Mouse (Mus musculus): Measurements from ENCODE around the gene Brap. TPM values are rescaled to one million over a fixed set of nuclear protein-coding genes. Genes with fewer than 3 reads are reported as not detected.
"Not testable (repeated sequence)": the region's sequence is repeated elsewhere in the genome, so short reads cannot be mapped to it uniquely, and the experiment has no call there.

Brap gene
- 31.9 and 34.4 TPM in 2 replicates for polyA plus RNA-seq (2011; ENCODE audit: insufficient read depth, insufficient read length, low read depth, missing spikeins)

DNA sequence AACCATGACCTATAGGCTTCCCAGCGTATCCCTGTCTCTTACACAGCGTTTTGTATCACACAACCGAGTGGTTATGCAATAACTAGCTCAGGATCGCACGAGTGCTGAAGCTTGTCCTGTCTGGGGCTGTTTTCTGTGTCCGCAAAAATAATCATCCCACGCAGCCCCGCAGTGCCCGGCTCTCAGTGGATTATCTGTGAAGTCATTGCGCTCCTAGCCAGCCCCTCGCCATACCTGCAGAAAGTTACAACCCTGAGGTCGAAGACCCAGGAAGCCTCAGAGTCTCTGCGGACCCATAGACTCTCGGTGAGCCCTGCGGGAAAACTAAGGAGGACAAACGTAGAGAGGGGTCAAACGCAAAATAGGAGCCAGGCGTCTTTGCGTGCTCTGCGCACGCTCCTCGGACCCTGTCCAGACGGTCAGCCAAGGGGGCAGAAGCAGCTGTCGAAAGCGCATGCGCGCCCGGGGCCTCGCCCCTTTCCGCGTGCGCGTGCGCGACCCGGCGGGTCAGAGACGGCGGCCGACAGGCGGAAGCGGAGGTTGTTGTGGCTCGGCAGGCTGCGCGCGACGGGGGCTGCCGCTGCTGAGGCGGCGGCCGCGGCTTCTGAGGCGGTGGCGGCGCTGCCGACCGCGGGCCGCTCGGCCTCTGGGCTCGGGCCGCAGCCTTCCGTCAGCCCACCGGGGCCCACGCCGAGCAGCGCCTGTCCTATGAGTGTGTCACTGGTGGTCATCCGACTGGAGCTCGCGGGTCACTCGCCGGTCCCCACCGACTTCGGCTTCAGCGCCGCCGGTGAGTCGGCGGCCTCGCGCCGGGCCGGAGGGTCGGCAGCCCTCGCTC is at the start of gene Brap, which contains the start of gene Acad10:
Gene Brap, plus strand, starts transcription at position 505 of the 838 bp plus-strand sequence.
Gene Acad10, minus strand, starts transcription at position 456 of the 838 bp plus-strand sequence.
- Histone ChIP-seq H3K36me3 (ENCODE audit: control insufficient read depth, insufficient read depth, low read length, poor library complexity, severe bottlenecking) (peaks cover 8% of the 10 kb centered on the region; the same call in 1 of the 2 replicates), H3K27me3 (ENCODE audit: control insufficient read depth, insufficient read depth, low read length, poor library complexity, severe bottlenecking) (no peaks in the 10 kb centered on the region), H3K4me3 (ENCODE audit: low read depth, low read length) (peak within 1 kb of the TSS; percentile 95), H3K27ac (ENCODE audit: insufficient read depth, low read length) (no peak within 1 kb of the TSS), H3K9me3 (replicated peaks; ENCODE audit: control insufficient read depth, insufficient read depth, low read length, poor library complexity, severe bottlenecking) (no peaks in the 10 kb centered on the region), H3K4me1 (ENCODE audit: control insufficient read depth, insufficient read depth, low read length) (no peaks in the 10 kb centered on the region), H3K9ac (ENCODE audit: low read depth, poor library complexity, severe bottlenecking) (peak within 1 kb of the TSS; percentile 85)
- TF ChIP-seq POLR2A (IDR thresholded peaks at IDR 0.05; ENCODE audit: insufficient read depth, low read length) (peak; percentile 91), EP300 (IDR thresholded peaks at IDR 0.05; ENCODE audit: insufficient read depth, low read depth, low read length) (no peak), CTCF (IDR thresholded peaks at IDR 0.05; ENCODE audit: low read depth, low read length) (no peak)

DNA sequence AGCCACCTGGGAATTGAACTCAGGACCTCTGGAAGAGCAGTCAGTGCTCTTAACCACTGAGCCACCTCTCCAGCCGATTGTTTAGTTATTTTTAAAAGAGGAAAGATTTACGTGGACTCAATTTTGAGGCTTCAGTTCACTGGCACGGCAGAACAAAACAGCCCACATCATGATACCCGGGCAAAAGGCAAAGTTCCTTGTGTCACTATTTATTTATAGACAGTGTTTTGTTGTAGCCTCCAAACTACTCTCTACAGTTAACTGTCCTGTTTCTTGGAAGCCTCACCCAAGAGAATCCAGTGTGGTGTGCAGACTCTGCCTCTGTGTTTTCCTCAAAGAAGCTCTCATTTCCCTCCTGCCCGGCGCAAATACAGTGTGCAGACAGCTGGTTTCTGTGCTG is 48.3 kb upstream of the Brap start:
- Histone ChIP-seq H3K9ac (ENCODE audit: low read depth, poor library complexity, severe bottlenecking) (no peak overlapping the region), H3K27me3 (ENCODE audit: control insufficient read depth, insufficient read depth, low read length, poor library complexity, severe bottlenecking) (no peaks in the 10 kb centered on the region)
- TF ChIP-seq EP300 (IDR thresholded peaks at IDR 0.05; ENCODE audit: insufficient read depth, low read depth, low read length) (no peak), POLR2A (IDR thresholded peaks at IDR 0.05; ENCODE audit: insufficient read depth, low read length) (no peak), CTCF (IDR thresholded peaks at IDR 0.05; ENCODE audit: low read depth, low read length) (no peak)

DNA sequence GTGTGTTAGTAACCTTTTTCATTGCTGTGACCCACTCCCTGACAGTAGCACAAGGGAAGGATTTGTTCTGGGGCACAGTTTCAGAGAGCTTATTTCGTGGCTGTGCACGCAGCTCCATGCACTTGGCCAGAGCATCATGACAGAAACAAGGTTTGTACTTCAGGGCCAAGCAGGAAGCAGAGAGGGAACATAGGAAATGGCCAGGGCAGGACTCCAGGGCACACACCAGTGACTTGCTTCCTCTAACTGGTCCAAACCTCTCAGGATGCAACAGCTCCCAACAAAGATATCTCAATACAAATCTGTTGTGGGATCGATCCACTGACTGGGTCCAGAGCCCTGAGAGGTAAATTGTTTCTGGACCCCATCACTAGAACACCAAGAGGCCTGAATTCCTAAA is 45.4 kb upstream of the Brap start:
- not testable (repeated sequence) for H3K4me3 ChIP-seq (ENCODE audit: low read depth, low read length); H3K36me3 ChIP-seq (ENCODE audit: control insufficient read depth, insufficient read depth, low read length, poor library complexity, severe bottlenecking); H3K9ac ChIP-seq (ENCODE audit: low read depth, poor library complexity, severe bottlenecking); H3K9me3 ChIP-seq (replicated peaks; ENCODE audit: control insufficient read depth, insufficient read depth, low read length, poor library complexity, severe bottlenecking); H3K27me3 ChIP-seq (ENCODE audit: control insufficient read depth, insufficient read depth, low read length, poor library complexity, severe bottlenecking); H3K4me1 ChIP-seq (ENCODE audit: control insufficient read depth, insufficient read depth, low read length); H3K27ac ChIP-seq (ENCODE audit: insufficient read depth, low read length)

More for the DNA sequence above, 48.3 kb upstream of the Brap start:
- no peaks in the 10 kb centered on the region for H3K36me3 ChIP-seq (ENCODE audit: control insufficient read depth, insufficient read depth, low read length, poor library complexity, severe bottlenecking)
- no peaks in the 10 kb centered on the region for H3K4me1 ChIP-seq (ENCODE audit: control insufficient read depth, insufficient read depth, low read length)
- H3K9me3 ChIP-seq (replicated peaks; ENCODE audit: control insufficient read depth, insufficient read depth, low read length, poor library complexity, severe bottlenecking), result no peaks in the 10 kb centered on the region
- no peak overlapping the region for H3K27ac ChIP-seq (ENCODE audit: insufficient read depth, low read length)
- H3K4me3 ChIP-seq (ENCODE audit: low read depth, low read length), result no peak overlapping the region

DNA sequence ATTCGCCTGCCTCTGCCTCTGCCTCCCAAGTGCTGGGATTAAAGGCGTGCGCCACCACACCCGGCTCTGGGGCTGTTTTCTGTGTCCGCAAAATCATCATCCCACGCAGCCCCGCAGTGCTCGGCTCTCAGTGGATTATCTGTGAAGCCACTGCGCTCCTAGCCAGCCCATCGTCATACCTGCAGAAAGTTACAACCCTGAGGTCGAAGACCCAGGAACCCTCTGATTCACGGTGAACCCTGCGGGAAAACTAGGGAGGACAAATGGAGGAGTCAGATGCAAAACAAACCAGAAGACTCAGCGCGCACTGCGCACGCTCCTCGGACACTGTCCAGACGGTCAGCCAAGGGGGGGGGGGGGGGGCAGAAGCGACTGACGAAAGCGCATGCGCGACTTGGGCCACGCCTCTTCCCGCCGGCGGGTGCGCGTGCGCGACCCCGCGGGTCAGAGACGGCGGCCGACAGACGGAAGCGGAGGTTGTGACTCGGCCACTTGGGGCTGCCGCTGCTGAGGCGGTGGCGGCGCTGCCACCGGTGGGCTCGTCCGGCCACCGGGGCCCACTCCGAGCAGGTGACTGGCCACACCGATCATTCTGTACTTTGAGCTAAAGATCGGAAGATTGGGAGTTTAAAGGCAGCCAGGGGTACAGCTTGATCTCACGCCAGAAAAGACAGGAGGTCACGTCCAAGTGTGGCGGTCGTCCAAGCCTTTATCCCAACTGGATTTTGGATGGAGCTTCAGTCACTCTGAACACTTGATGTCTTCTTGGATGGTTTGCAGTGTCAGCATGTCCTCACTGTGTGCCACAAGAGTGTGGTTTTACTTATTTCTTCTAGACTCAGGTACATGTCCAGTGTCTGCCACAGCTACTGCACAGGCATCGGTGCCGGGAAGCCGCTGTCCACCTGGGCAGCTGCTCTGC is 41.5 kb upstream of the Brap start, which contains the start of gene Acad12:
Gene Acad12, minus strand, starts transcription at position 347 of the 922 bp plus-strand sequence.
- H3K36me3 ChIP-seq (ENCODE audit: control insufficient read depth, insufficient read depth, low read length, poor library complexity, severe bottlenecking), result no peaks in the 10 kb centered on the region
- no peak for TF ChIP-seq CTCF (IDR thresholded peaks at IDR 0.05; ENCODE audit: low read depth, low read length)
- peak; percentile 95 for TF ChIP-seq POLR2A (IDR thresholded peaks at IDR 0.05; ENCODE audit: insufficient read depth, low read length)
- no peak for TF ChIP-seq EP300 (IDR thresholded peaks at IDR 0.05; ENCODE audit: insufficient read depth, low read depth, low read length)
- no peaks in the 10 kb centered on the region for H3K9me3 ChIP-seq (replicated peaks; ENCODE audit: control insufficient read depth, insufficient read depth, low read length, poor library complexity, severe bottlenecking)
- peak within 1 kb of the TSS; percentile 48 for H3K27ac ChIP-seq (ENCODE audit: insufficient read depth, low read length)
- H3K4me1 ChIP-seq (ENCODE audit: control insufficient read depth, insufficient read depth, low read length), result no peaks in the 10 kb centered on the region
- H3K4me3 ChIP-seq (ENCODE audit: low read depth, low read length), result peak within 1 kb of the TSS; percentile 85
- peak within 1 kb of the TSS; percentile 37 for H3K9ac ChIP-seq (ENCODE audit: low read depth, poor library complexity, severe bottlenecking)
- H3K27me3 ChIP-seq (ENCODE audit: control insufficient read depth, insufficient read depth, low read length, poor library complexity, severe bottlenecking), result no peaks in the 10 kb centered on the region

DNA sequence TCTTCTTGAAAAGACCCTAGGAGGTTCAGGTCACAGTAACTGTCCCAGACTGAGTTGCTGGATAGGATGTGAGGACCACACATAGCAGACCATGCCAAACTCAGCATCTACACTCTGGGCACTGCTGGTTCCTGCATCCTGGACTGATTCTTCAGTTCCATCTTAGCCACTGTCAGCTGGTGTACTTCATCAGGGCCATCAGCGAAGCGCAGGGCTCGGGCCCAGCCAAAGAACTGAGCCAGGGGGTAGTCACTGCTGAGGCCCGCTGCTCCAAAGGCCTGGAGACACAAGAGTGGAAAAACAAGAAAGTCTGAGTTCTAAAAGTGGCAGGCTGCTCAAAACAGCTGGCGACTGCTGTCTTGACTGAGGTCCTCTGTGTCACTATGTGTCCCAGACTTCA is 39.3 kb upstream of the Brap start:
- TF ChIP-seq CTCF (IDR thresholded peaks at IDR 0.05; ENCODE audit: low read depth, low read length) (no peak), EP300 (IDR thresholded peaks at IDR 0.05; ENCODE audit: insufficient read depth, low read depth, low read length) (no peak), POLR2A (IDR thresholded peaks at IDR 0.05; ENCODE audit: insufficient read depth, low read length) (no peak)
- H3K36me3 ChIP-seq (ENCODE audit: control insufficient read depth, insufficient read depth, low read length, poor library complexity, severe bottlenecking), result no peaks in the 10 kb centered on the region
- no peak overlapping the region for H3K9ac ChIP-seq (ENCODE audit: low read depth, poor library complexity, severe bottlenecking)
- H3K9me3 ChIP-seq (replicated peaks; ENCODE audit: control insufficient read depth, insufficient read depth, low read length, poor library complexity, severe bottlenecking), result no peaks in the 10 kb centered on the region
- H3K27ac ChIP-seq (ENCODE audit: insufficient read depth, low read length), result no peak overlapping the region
- no peaks in the 10 kb centered on the region for H3K4me1 ChIP-seq (ENCODE audit: control insufficient read depth, insufficient read depth, low read length)
- no peaks in the 10 kb centered on the region for H3K27me3 ChIP-seq (ENCODE audit: control insufficient read depth, insufficient read depth, low read length, poor library complexity, severe bottlenecking)
- no peak overlapping the region for H3K4me3 ChIP-seq (ENCODE audit: low read depth, low read length)
